Mouse (Mus musculus): ENCODE data around the gene Defb48. TPM values are rescaled to one million over a fixed set of nuclear protein-coding genes. Genes with fewer than 3 reads are reported as not detected.

Defb48 gene
- total and polyA plus RNA-seq, 3 experiments, result not detected

DNA sequence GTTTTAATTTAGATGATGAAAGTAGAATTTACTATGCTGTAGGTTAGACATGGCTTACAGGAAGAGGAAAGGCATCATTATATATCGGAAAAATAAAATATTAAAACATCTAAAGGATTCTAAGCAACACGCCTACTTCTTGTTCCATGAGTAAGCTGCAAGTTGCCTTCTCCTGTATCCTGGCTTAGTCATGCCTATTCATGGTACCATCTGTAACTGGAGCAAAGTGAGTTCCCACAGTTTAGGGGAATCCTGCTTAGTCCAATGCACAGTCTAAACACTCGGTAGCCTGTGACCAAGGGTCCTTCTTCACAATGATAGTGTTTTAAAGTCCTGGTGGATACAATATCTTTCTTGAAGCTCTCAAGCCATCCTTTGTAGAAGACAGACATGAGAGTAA is 37.5 kb downstream of the Defb48 start:
- in situ Hi-C loops (cut with MboI; ENCODE audit: low pct_ligation_motif_present, low pct_unique_long_range_greater_than_20kb, low sequenced_read_pairs), result no loop called here
- DNase-seq (ENCODE audit: extremely low read depth), result no peak
- no peaks in the 10 kb centered on the region for H3K27me3 ChIP-seq (replicated peaks)
- peaks cover 3 to 47% of the 10 kb centered on the region in 2 experiments for H3K36me3 ChIP-seq (replicated peaks in 1 of 2; ENCODE audit: control insufficient read depth in 1 of 2, insufficient read depth in 1 of 2, low read length in 1 of 2)
- H3K27ac ChIP-seq (ENCODE audit: insufficient read depth, low read depth), result no peak overlapping the region
- no peaks in the 10 kb centered on the region for H3K9me3 ChIP-seq (replicated peaks; ENCODE audit: low read length)
- H3K4me1 ChIP-seq (ENCODE audit: control insufficient read depth in 1 of 2, insufficient read depth in 2 of 2), result peaks cover 0 to 3% of the 10 kb centered on the region in 2 experiments; a peak in 1 of 4 replicates
- no peak overlapping the region for H3K9ac ChIP-seq (ENCODE audit: insufficient read depth, low read depth)
- TF ChIP-seq CTCF (conservative IDR thresholded peaks at IDR 0.05 in 1 of 2, IDR thresholded peaks at IDR 0.05 in 1 of 2; ENCODE audit: low read depth in 2 of 2, low read length in 2 of 2), result no peak
- TF ChIP-seq USF1 (IDR thresholded peaks at IDR 0.05; ENCODE audit: low read depth, low read length), result no peak
- no peak for TF ChIP-seq JUND (conservative IDR thresholded peaks at IDR 0.05; ENCODE audit: low read depth, low read length)
- TF ChIP-seq POLR2AphosphoS2 (IDR thresholded peaks at IDR 0.05; ENCODE audit: low read depth, low read length), result no peak
- TF ChIP-seq JUN (IDR thresholded peaks at IDR 0.05; ENCODE audit: insufficient read depth, low read depth, low read length), result no peak
- H3K4me2 ChIP-seq (ENCODE audit: insufficient read depth, low read depth, poor library complexity, severe bottlenecking), result no peak overlapping the region
- H3K79me2 ChIP-seq (replicated peaks; ENCODE audit: control insufficient read depth, extremely low read depth, insufficient read depth, poor library complexity, severe bottlenecking), result no peaks in the 10 kb centered on the region
- dilution Hi-C loops (cut with MboI; ENCODE audit: extremely low pct_ligation_motif_present, extremely low pct_unique_long_range_greater_than_20kb, low sequenced_read_pairs), result no loop called here
- H3K4me3 ChIP-seq (replicated peaks in 1 of 3; ENCODE audit: low read depth in 2 of 3, low read length in 2 of 3, poor library complexity in 1 of 3), result no peak overlapping the region

GRCm38 (mm10) chr14:62940383-62941074 is 43.8 kb downstream of the Defb48 start:
- peaks cover 4% of the 10 kb centered on the region for H3K9me3 ChIP-seq (replicated peaks; ENCODE audit: low read length)
- peak overlapping the region; percentile 77 for H3K27ac ChIP-seq (ENCODE audit: insufficient read depth, low read depth)
- no peaks in the 10 kb centered on the region for H3K79me2 ChIP-seq (replicated peaks; ENCODE audit: control insufficient read depth, extremely low read depth, insufficient read depth, poor library complexity, severe bottlenecking)
- dilution Hi-C loops (cut with MboI; ENCODE audit: extremely low pct_ligation_motif_present, extremely low pct_unique_long_range_greater_than_20kb, low sequenced_read_pairs) (no loop called here), in situ Hi-C loops (cut with MboI; ENCODE audit: low pct_ligation_motif_present, low pct_unique_long_range_greater_than_20kb, low sequenced_read_pairs) (no loop called here)
- peaks cover 10 to 30% of the 10 kb centered on the region in 2 experiments for H3K4me1 ChIP-seq (ENCODE audit: control insufficient read depth in 1 of 2, insufficient read depth in 2 of 2)
- DNase-seq (ENCODE audit: extremely low read depth), result peak; percentile 96
- H3K9ac ChIP-seq (ENCODE audit: insufficient read depth, low read depth), result no peak overlapping the region
- H3K4me2 ChIP-seq (ENCODE audit: insufficient read depth, low read depth, poor library complexity, severe bottlenecking), result peak overlapping the region; percentile 24; the same call in 1 of the 2 replicates
- H3K27me3 ChIP-seq (replicated peaks), result no peaks in the 10 kb centered on the region
- peaks cover 3 to 35% of the 10 kb centered on the region in 2 experiments for H3K36me3 ChIP-seq (replicated peaks in 1 of 2; ENCODE audit: control insufficient read depth in 1 of 2, insufficient read depth in 1 of 2, low read length in 1 of 2)
- no peak overlapping the region for H3K4me3 ChIP-seq (replicated peaks in 1 of 3; ENCODE audit: low read depth in 2 of 3, low read length in 2 of 3, poor library complexity in 1 of 3)
- TF ChIP-seq SIN3A (IDR thresholded peaks at IDR 0.05; ENCODE audit: low read length) (0 out of 2 replicates have a peak, but pooled peaks have one; percentile 23), ZKSCAN1 (IDR thresholded peaks at IDR 0.05; ENCODE audit: borderline replicate concordance, low read depth, low read length) (no peak), JUN (IDR thresholded peaks at IDR 0.05; ENCODE audit: insufficient read depth, low read depth, low read length) (no peak), MAZ (IDR thresholded peaks at IDR 0.05; ENCODE audit: low read depth, low read length) (no peak), HCFC1 (IDR thresholded peaks at IDR 0.05; ENCODE audit: low read depth, low read length) (0 out of 2 replicates have a peak, but pooled peaks have one; percentile 9), CTCF (conservative IDR thresholded peaks at IDR 0.05 in 1 of 2, IDR thresholded peaks at IDR 0.05 in 1 of 2; ENCODE audit: low read depth in 2 of 2, low read length in 2 of 2) (no peak), NELFE (IDR thresholded peaks at IDR 0.05; ENCODE audit: low read depth, low read length) (no peak), NRF1 (IDR thresholded peaks at IDR 0.05; ENCODE audit: low read depth, low read length) (no peak), MAX (IDR thresholded peaks at IDR 0.05; ENCODE audit: low read length) (no peak), MYC (IDR thresholded peaks at IDR 0.05; ENCODE audit: low read depth, low read length) (no peak), EP300 (IDR thresholded peaks at IDR 0.05; ENCODE audit: low read length) (peak; percentile 74; the same call in 1 of the 2 replicates), RCOR1 (conservative IDR thresholded peaks at IDR 0.05; ENCODE audit: low read depth, low read length) (no peak; the same call in 1 of the 2 replicates), ETS1 (conservative IDR thresholded peaks at IDR 0.05; ENCODE audit: low read depth, low read length) (peak; percentile 69), PAX5 (IDR thresholded peaks at IDR 0.05; ENCODE audit: low read length) (no peak), UBTF (IDR thresholded peaks at IDR 0.05; ENCODE audit: low read depth, low read length) (no peak), ZC3H11A (IDR thresholded peaks at IDR 0.05; ENCODE audit: low read depth, low read length) (no peak), POLR2A (IDR thresholded peaks at IDR 0.05; ENCODE audit: low read depth, low read length) (no peak), MXI1 (IDR thresholded peaks at IDR 0.05; ENCODE audit: low read depth, low read length) (peak; percentile 68), CHD1 (IDR thresholded peaks at IDR 0.05; ENCODE audit: low read depth, low read length) (no peak), RAD21 (IDR thresholded peaks at IDR 0.05; ENCODE audit: low read depth, low read length) (no peak), TBP (conservative IDR thresholded peaks at IDR 0.05; ENCODE audit: low read depth, low read length) (no peak), ELF1 (IDR thresholded peaks at IDR 0.05; ENCODE audit: low read depth, low read length) (0 out of 2 replicates have a peak, but pooled peaks have one; percentile 29), POLR2AphosphoS2 (IDR thresholded peaks at IDR 0.05; ENCODE audit: low read depth, low read length) (no peak), MEF2A (IDR thresholded peaks at IDR 0.05; ENCODE audit: borderline replicate concordance, low read depth, low read length) (peak; percentile 72; the same call in 1 of the 2 replicates), IRF4 (IDR thresholded peaks at IDR 0.05; ENCODE audit: low read depth, low read length) (peak; percentile 58), USF1 (IDR thresholded peaks at IDR 0.05; ENCODE audit: low read depth, low read length) (no peak), SMC3 (IDR thresholded peaks at IDR 0.05; ENCODE audit: low read depth, low read length) (no peak), KAT2A (IDR thresholded peaks at IDR 0.05; ENCODE audit: insufficient replicate concordance, low read length) (no peak), E2F4 (IDR thresholded peaks at IDR 0.05; ENCODE audit: insufficient replicate concordance, low read depth, low read length) (no peak), ZNF384 (IDR thresholded peaks at IDR 0.05; ENCODE audit: low read depth, low read length) (no peak)
